Mouse (Mus musculus) ES-E14 (cell line): ENCODE results near the gene Rbfox3. TPM values are rescaled to one million over a fixed set of nuclear protein-coding genes. Genes with fewer than 3 reads are reported as not detected.

Source experiments
- DNase-seq: peaks from one replicate; pipeline ENCODE4 v3.0.0-alpha.2; 2013; ENCODE audit warnings: low read depth, low spot score
- H3K27ac ChIP-seq: 2 replicates; pipeline ENCODE4 v1.5.1; 2012; ENCODE audit warnings: low read depth, mild to moderate bottlenecking, low read length, moderate library complexity, mixed read lengths; ENCODE audit not compliant: poor library complexity, insufficient read depth, severe bottlenecking
- H3K36me3 ChIP-seq: 2 replicates; pipeline ENCODE4 v1.6.1; 2012; ENCODE audit warnings: mild to moderate bottlenecking, low read length, moderate library complexity, mixed read lengths; ENCODE audit not compliant: control insufficient read depth, poor library complexity, insufficient read depth, severe bottlenecking
- H3K4me1 ChIP-seq, 2 experiments: fragments of 150-350 bp in 1 of 2; sonication (generic) in 1 of 2; 2 replicates each; pipeline ENCODE4 v1.6.1; 2012; ENCODE audit warnings: low read length in 2 of 2, mild to moderate bottlenecking in 1 of 2, mixed read lengths in 1 of 2; ENCODE audit not compliant: control insufficient read depth in 2 of 2, insufficient read depth in 2 of 2, poor library complexity in 1 of 2
- H3K4me3 ChIP-seq, 2 experiments: fragments of 150-350 bp in 1 of 2; sonication (generic) in 1 of 2; 2 replicates each; pipeline ENCODE4 v1.5.1; 2012; ENCODE audit warnings: low read length in 2 of 2, low read depth in 1 of 2, mild to moderate bottlenecking in 1 of 2, mixed read lengths in 1 of 2; ENCODE audit not compliant: insufficient read depth in 1 of 2, poor library complexity in 1 of 2, severe bottlenecking in 1 of 2
- H3K9ac ChIP-seq: 2 replicates; pipeline ENCODE4 v1.6.1; 2012; ENCODE audit warnings: low read depth, mild to moderate bottlenecking, low read length, mixed read lengths; ENCODE audit not compliant: poor library complexity, insufficient read depth, severe bottlenecking
- H3K9me3 ChIP-seq: fragments of 150-350 bp; sonication (generic); 2 replicates; pipeline ENCODE4 v1.6.1; 2012; ENCODE audit warnings: low read depth, mild to moderate bottlenecking, low read length; ENCODE audit not compliant: control insufficient read depth, insufficient read depth
- CHD2 ChIP-seq: IDR thresholded peaks from 2 replicates; pipeline ENCODE4 v1.6.1; 2014; ENCODE audit warnings: mild to moderate bottlenecking, low read depth, low read length, inconsistent platforms
- HCFC1 ChIP-seq: IDR thresholded peaks from 2 replicates; pipeline ENCODE4 v1.6.1; 2012; ENCODE audit warnings: low read length, inconsistent platforms, borderline replicate concordance; ENCODE audit not compliant: insufficient read depth
- MAFK ChIP-seq: IDR thresholded peaks from 2 replicates; pipeline ENCODE4 v1.6.1; 2014; ENCODE audit warnings: mild to moderate bottlenecking, low read depth, low read length, inconsistent platforms; ENCODE audit not compliant: insufficient read depth
- ZC3H11A ChIP-seq: IDR thresholded peaks from 2 replicates; pipeline ENCODE4 v1.6.1; 2012; ENCODE audit warnings: low read depth, mild to moderate bottlenecking, inconsistent platforms, low read length, borderline replicate concordance
- ZNF384 ChIP-seq: IDR thresholded peaks from 2 replicates; pipeline ENCODE4 v1.6.1; 2012; ENCODE audit warnings: low read depth, low read length, inconsistent platforms
- in situ Hi-C, 2 experiments: fragments of 600-800 bp; cut with MboI; formaldehyde crosslinking; loops; one replicate each; pipeline ENCODE4 v1.15.1; 2025; ENCODE audit warnings: low sequenced_read_pairs in 2 of 2, inconsistent platforms in 1 of 2; ENCODE audit not compliant: unreplicated experiment in 2 of 2
- total RNA-seq: library from RNA; depleted of rRNA; stranded (reverse); fragments of 300-350 nt; gene quantifications from 2 replicates; pipeline ENCODE4 v1.2.3, GENCODE M21; 2012

The Rbfox3 gene
- total RNA-seq, 1 experiment, result 0.45 TPM

- in situ Hi-C loops, result no loop called here
- peaks cover 6 to 24% of the 10 kb centered on the region in 2 experiments; a peak in 2 of 4 replicates for H3K4me1 ChIP-seq
- no peak overlapping the region for H3K4me3 ChIP-seq
- no peak for DNase-seq
- TF ChIP-seq HCFC1, result no peak
- TF ChIP-seq ZNF384, result no peak
- no peak for TF ChIP-seq CHD2
- TF ChIP-seq ZC3H11A, result no peak
- TF ChIP-seq MAFK, result no peak
- H3K27ac ChIP-seq, result no peak overlapping the region
- no peak overlapping the region for H3K9ac ChIP-seq
- H3K9me3 ChIP-seq, result no peaks in the 10 kb centered on the region
- H3K36me3 ChIP-seq, result no peaks in the 10 kb centered on the region
These were observed 363.2 kb downstream of the Rbfox3 start for GRCm38 (mm10) chr11:118548242-118548641.

- TF ChIP-seq CHD2 (no peak), HCFC1 (no peak), ZC3H11A (no peak), MAFK (no peak), ZNF384 (no peak)
- Histone ChIP-seq H3K9me3 (no peaks in the 10 kb centered on the region), H3K4me1 (peaks cover 0 to 23% of the 10 kb centered on the region in 2 experiments; a peak in 2 of 4 replicates), H3K27ac (no peak overlapping the region), H3K9ac (no peak overlapping the region), H3K36me3 (no peaks in the 10 kb centered on the region), H3K4me3 (no peak overlapping the region)
- in situ Hi-C loops, result no loop called here
- no peak for DNase-seq
These were observed 365.1 kb downstream of the Rbfox3 start for GRCm38 (mm10) chr11:118546269-118546668.

GRCm38 (mm10) chr11:118545690-118546089 is 365.7 kb downstream of the Rbfox3 start:
- TF ChIP-seq ZNF384 (peak; percentile 59; the same call in 1 of the 2 replicates), ZC3H11A (no peak)
- H3K4me1 ChIP-seq, result peaks cover 0 to 27% of the 10 kb centered on the region in 2 experiments; a peak in 2 of 4 replicates
- H3K4me3 ChIP-seq, result no peak overlapping the region
- H3K36me3 ChIP-seq, result no peaks in the 10 kb centered on the region
- H3K9me3 ChIP-seq, result no peaks in the 10 kb centered on the region
- H3K27ac ChIP-seq, result no peak overlapping the region
- DNase-seq, result no peak
- in situ Hi-C loops, result no loop called here
- no peak overlapping the region for H3K9ac ChIP-seq

- Histone ChIP-seq H3K4me1 (peaks cover 0 to 27% of the 10 kb centered on the region in 2 experiments; a peak in 2 of 4 replicates), H3K9ac (no peak overlapping the region), H3K36me3 (no peaks in the 10 kb centered on the region), H3K9me3 (no peaks in the 10 kb centered on the region), H3K27ac (no peak overlapping the region), H3K4me3 (no peak overlapping the region)
- no peak for DNase-seq
- in situ Hi-C loops, result no loop called here
- TF ChIP-seq HCFC1 (no peak), MAFK (no peak), ZNF384 (no peak), ZC3H11A (no peak), CHD2 (no peak)
These were observed 366.8 kb downstream of the Rbfox3 start for GRCm38 (mm10) chr11:118544564-118544963.

GRCm38 (mm10) chr11:118542906-118543305 is 368.5 kb downstream of the Rbfox3 start:
- Histone ChIP-seq H3K4me1 (peaks cover 0 to 30% of the 10 kb centered on the region in 2 experiments; a peak in 2 of 4 replicates), H3K9ac (no peak overlapping the region), H3K27ac (no peak overlapping the region), H3K4me3 (no peak overlapping the region), H3K9me3 (no peaks in the 10 kb centered on the region), H3K36me3 (no peaks in the 10 kb centered on the region)
- in situ Hi-C loops, result no loop called here
- TF ChIP-seq HCFC1 (no peak), ZC3H11A (no peak), CHD2 (no peak), ZNF384 (no peak), MAFK (no peak)
- DNase-seq, result no peak
